Mouse (Mus musculus) urinary bladder, postnatal 4 days (tissue): Measurements from ENCODE around the gene Mdfic.

ENCODE experiments used
- DNase-seq, 2 experiments: peaks; one replicate each; pipeline ENCODE4 v3.0.0; 2021 to 2022; ENCODE audit warnings: low spot score in 2 of 2

Gene Mdfic

GRCm38 (mm10) chr6:15742591-15743149 is 22.2 kb downstream of the Mdfic start:
- no peak for DNase-seq

- no peak for DNase-seq
These were observed 22.9 kb downstream of the Mdfic start for GRCm38 (mm10) chr6:15743291-15743792.

GRCm38 (mm10) chr6:15743793-15744192 is 23.3 kb downstream of the Mdfic start:
- DNase-seq = no peak

- DNase-seq = no peak
These were observed 24.9 kb downstream of the Mdfic start for GRCm38 (mm10) chr6:15745313-15745712.

- DNase-seq = no peak
These were observed 25.4 kb downstream of the Mdfic start for GRCm38 (mm10) chr6:15745891-15746290.

GRCm38 (mm10) chr6:15747396-15748155 is 27.1 kb downstream of the Mdfic start:
- DNase-seq = no peak

GRCm38 (mm10) chr6:15748236-15748635 is 27.8 kb downstream of the Mdfic start:
- no peak for DNase-seq

GRCm38 (mm10) chr6:15748943-15749342 is 28.5 kb downstream of the Mdfic start:
- no peak for DNase-seq

- DNase-seq = no peak
These were observed 29.6 kb downstream of the Mdfic start for GRCm38 (mm10) chr6:15750101-15750500.

GRCm38 (mm10) chr6:15751375-15751774 is 30.9 kb downstream of the Mdfic start:
- no peak for DNase-seq

GRCm38 (mm10) chr6:15752160-15752559 is 31.7 kb downstream of the Mdfic start:
- no peak for DNase-seq

- no peak for DNase-seq
These were observed 32.7 kb downstream of the Mdfic start for GRCm38 (mm10) chr6:15753208-15753607.

GRCm38 (mm10) chr6:15758394-15758793 is 37.9 kb downstream of the Mdfic start:
- DNase-seq = no peak

- no peak for DNase-seq
These were observed 40.3 kb downstream of the Mdfic start for GRCm38 (mm10) chr6:15760750-15761149.

GRCm38 (mm10) chr6:15764039-15764438 is 43.6 kb downstream of the Mdfic start:
- no peak for DNase-seq

- no peak for DNase-seq
These were observed 47.0 kb downstream of the Mdfic start for GRCm38 (mm10) chr6:15767460-15767859.

- DNase-seq = no peak
These were observed 49.7 kb downstream of the Mdfic start for GRCm38 (mm10) chr6:15770128-15770527.

GRCm38 (mm10) chr6:15777070-15777469 is 56.6 kb downstream of the Mdfic start:
- no peak for DNase-seq

- DNase-seq = no peak
These were observed 59.7 kb downstream of the Mdfic start for GRCm38 (mm10) chr6:15780127-15780526.

- no peak for DNase-seq
These were observed 60.2 kb downstream of the Mdfic start for GRCm38 (mm10) chr6:15780688-15781087.

GRCm38 (mm10) chr6:15789523-15790500 is 69.4 kb downstream of the Mdfic start:
- DNase-seq = peak; percentile 39 to 80
